Mouse (Mus musculus) E14TG2a.4 (cell line): Measurements from ENCODE around the gene BC048562.

ENCODE experiments used
- CTCF ChIP-seq: conservative IDR thresholded peaks from 2 replicates; pipeline ENCODE4 v1.5.1; 2014; ENCODE audit warnings: low read length
- NANOG ChIP-seq: IDR thresholded peaks from 2 replicates; pipeline ENCODE4 v1.6.1; 2014; ENCODE audit warnings: borderline replicate concordance, low read length, mixed read lengths
- POU5F1 ChIP-seq: IDR thresholded peaks from 2 replicates; pipeline ENCODE4 v1.6.1; 2014; ENCODE audit warnings: low read length, borderline replicate concordance

DNA sequence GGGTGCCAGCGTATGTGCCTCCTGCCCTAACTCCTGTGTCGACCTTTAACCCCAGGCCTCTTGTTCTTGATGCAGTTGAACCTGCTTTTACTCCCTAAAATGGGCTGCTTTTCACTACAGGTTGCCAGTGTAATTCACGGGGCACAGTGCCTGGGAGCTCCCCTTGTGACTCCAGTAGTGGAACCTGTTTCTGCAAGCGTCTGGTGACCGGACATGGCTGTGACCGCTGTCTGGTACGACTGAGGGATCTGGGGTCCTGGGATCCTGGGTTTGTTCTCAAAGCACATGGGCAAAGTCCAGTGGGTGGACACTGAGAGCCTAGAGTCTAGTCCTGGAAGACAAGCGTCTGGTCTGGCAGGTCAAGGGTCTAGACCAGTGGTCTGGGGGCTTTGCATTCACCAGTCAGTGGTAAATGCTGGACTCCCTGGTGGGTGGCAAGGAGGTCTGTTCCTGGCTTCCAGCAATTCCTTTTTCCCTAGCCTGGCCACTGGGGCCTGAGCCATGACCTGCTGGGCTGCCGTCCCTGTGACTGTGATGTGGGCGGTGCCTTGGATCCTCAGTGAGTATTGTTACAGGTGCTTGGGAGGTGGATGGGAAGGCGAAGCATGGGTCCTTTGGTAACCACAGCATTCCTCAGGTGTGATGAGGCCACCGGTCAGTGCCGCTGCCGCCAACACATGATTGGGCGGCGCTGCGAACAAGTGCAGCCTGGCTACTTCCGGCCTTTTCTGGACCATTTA is 46.9 kb downstream of the BC048562 start:
- TF ChIP-seq CTCF (no peak), NANOG (no peak), POU5F1 (no peak)
